Mouse (Mus musculus): ENCODE measurements around the gene Lrig1.

DNA sequence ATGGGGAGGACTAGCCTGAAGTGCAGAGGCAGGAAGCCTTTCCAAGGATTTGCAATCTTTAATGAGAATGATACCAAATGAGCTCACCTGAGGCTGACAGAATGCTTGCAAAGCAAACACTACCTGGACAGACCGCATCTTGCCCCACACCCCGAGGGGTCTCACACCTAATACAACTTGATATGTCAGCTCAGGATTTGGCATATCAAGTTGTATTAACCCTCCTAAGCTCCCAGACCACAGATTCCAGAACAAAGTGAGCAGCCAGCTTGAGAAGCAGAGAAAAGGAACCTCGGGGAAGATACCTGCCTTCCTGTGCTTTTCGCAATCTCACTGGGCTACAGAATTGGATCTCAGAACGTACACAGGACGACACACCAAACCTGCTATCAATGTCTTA lies 53.1 kb downstream of the Lrig1 start:
- TF ChIP-seq POLR2A (IDR thresholded peaks at IDR 0.05; ENCODE audit: insufficient read depth, low read depth, low read length): no peak
- no peak for TF ChIP-seq EP300 (IDR thresholded peaks at IDR 0.05; ENCODE audit: insufficient read depth, low read depth, low read length)
